Mouse (Mus musculus) brain, embryonic 14.5 days (tissue): ENCODE measurements at regions not wholly inside any gene's neighbourhood (a gene's known extent, or its start where the extent isn't known, plus 50 kb on each side); places are given as distances from the start of the nearest gene placed in this dataset.

Experiments
- DNase-seq: peaks from one replicate; pipeline ENCODE4 v3.0.0-alpha.2; 2011; ENCODE audit warnings: low read depth
- CTCF ChIP-seq: fragments of 200-500 bp; IDR thresholded peaks from 2 replicates; pipeline ENCODE4 v1.5.1; 2012; ENCODE audit warnings: inconsistent platforms, mild to moderate bottlenecking, moderate library complexity, borderline replicate concordance; ENCODE audit not compliant: insufficient read depth, insufficient read length; ENCODE audit errors: extremely low read depth
- POLR2A ChIP-seq: fragments of 200-500 bp; IDR thresholded peaks from 2 replicates; pipeline ENCODE4 v1.6.1; 2012; ENCODE audit warnings: mild to moderate bottlenecking, inconsistent platforms, borderline replicate concordance; ENCODE audit not compliant: poor library complexity, insufficient read depth, insufficient read length, severe bottlenecking; ENCODE audit errors: extremely low read depth

DNA sequence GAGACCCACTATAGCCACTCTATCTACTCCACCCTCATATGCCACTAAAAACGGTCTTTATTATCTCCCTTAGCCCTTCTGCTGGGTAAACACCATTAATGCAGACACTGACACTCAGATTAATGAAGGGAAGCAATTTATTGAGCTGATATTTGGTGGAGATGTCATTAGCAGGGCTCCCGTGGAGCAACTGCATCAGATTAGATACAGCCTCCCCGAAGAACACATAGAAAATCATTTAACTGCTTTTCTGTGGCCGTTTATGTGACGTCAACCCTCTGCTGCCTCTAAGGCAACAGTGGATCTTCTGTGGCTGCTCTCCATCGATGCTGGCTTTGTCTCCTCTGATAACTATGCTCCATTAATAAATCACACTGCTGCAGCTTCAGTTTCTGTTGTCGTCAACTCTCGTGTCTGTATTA, 207.2 kb upstream of the Hnrnpa3 start:
- DNase-seq: peak; percentile 21
- TF ChIP-seq CTCF (no peak), POLR2A (no peak)

DNA sequence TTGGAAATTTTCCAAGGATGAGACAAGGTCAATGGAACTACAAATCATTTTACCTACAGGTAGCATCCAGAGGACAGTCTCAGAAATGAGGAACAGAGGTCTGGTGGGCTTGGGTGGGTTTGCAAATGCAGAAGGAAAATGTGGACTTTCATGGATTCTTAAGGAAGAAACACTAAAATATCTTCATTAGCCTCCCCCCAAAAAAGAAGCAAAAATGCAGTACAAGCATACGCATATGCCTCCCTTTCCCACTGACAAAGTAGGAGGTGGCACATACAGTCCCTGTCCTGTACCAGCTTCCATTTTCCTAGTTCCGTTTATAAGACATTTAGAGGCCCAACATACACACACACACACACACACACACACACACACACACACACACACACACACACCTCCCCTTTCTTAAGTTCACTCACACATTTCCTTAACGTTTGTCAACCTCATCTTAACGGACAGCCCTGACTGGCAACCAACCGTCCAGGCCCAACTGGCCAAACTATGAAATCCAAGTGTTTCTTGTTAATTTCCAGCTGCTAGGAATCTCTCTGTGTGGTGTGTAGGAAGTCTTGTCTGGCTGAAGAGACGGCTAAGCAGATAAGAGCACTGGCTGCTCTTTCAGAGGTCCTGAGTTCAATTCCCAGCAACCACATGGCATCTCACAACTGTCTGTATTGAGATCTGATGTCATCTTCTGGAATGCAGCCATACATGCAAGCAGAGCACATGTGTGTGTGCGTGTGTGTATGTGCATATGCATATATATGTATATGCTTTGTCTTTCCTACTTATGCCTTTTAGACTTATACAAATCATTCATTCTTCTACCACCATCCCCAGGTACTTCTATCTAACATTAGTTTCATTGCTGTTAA, 206.6 kb upstream of the Hnrnpa3 start:
- DNase-seq: no peak
- TF ChIP-seq POLR2A (no peak), CTCF (no peak)

DNA sequence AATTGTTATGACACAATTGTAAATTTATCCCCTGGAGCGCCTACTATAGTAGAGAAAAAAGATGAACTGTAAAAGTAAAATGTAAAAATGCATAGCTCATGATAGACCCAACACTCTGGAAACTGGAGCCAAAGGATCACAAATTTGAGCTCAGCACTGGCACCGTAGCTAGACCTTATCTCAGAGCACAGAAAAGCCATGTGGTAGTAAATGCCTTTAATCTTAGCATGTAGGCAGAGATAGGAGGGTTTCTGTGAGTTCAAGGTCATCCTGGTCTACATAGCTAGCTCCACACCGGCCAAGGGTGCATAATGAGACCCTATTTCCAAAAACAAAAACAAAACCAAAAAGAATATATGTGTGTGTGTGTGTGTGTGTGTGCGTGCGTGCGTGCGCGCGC, 203.6 kb upstream of the Hnrnpa3 start:
- TF ChIP-seq POLR2A: no peak
- TF ChIP-seq CTCF: no peak
- no peak for DNase-seq

DNA sequence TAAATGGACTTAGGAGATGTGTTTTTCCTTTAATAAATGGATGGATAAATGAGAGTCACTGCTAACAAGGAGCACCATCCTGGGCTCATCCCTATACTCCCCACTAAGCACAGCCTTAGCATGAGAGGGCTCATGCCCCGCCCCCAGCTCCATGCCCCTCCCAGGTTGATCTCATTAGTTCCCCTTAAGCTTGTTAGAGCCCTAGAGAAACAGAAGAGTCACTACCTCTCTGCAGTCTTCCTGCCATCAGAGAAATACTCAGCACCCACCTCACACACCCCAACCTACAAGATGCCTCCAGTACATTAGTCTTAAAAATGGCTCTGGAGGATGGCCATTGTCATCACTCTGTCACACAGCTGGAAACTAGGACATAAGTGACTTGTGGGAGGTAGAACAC, 202.8 kb upstream of the Hnrnpa3 start:
- DNase-seq: no peak
- no peak for TF ChIP-seq POLR2A
- no peak for TF ChIP-seq CTCF

DNA sequence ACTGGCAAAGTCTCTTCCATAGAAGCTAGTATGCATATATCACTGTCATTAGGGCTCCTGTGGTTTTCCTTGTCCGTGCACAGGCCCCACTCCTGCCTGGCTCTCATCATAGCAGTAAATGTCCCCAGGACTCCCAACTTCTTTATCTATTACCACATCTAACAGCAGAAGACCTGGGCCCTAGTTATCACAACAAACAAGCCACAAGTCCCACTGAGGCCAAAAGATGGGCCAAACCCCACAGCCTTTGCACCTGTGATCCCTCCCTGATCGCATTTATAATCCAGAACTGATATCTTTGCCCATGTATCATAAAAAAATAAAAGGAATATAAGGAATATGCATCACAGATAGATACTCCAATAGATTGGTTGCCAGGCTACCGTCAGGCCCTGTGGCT, 201.6 kb upstream of the Hnrnpa3 start:
- no peak for DNase-seq
- TF ChIP-seq CTCF (no peak), POLR2A (no peak)

DNA sequence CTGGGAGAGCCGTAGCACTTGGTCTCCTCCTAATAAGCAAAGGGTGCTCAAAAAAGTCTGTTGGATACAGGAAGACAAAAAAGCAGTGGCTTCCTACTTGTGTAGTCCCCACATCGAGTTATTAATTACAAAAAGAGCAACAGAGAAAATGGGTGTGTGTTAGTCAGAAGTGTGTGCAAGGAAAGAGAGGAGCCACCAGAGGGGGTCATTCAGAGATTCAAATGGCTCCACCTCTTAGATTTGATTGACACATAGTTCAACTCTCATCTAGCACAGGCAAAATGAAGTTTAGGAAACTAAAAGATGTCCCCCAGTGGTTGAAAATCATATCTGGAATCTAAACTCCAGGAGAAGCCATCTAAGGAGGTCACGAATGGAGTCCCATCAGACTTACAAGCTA, 200.2 kb upstream of the Hnrnpa3 start:
- TF ChIP-seq CTCF (no peak), POLR2A (no peak)
- DNase-seq: no peak

DNA sequence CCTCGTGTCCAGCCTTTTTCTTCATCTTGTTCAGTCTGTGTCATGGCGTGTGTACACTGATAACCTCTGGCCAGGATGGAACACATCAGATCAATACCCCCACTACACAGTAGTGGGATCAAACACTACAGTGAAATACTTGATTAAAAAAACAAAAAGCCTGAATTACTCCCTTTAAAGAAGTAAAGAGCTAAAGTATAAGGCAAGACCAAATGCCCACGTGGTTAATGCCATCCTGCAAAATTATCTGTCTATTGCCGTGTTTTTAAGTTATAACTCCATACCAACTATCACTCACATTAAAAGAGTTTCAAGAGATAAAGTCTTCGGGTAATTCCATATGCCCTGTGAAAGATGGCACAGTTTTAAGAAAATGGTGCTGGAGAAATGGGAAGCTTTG, 198.6 kb upstream of the Hnrnpa3 start:
- TF ChIP-seq CTCF: no peak
- no peak for DNase-seq

DNA sequence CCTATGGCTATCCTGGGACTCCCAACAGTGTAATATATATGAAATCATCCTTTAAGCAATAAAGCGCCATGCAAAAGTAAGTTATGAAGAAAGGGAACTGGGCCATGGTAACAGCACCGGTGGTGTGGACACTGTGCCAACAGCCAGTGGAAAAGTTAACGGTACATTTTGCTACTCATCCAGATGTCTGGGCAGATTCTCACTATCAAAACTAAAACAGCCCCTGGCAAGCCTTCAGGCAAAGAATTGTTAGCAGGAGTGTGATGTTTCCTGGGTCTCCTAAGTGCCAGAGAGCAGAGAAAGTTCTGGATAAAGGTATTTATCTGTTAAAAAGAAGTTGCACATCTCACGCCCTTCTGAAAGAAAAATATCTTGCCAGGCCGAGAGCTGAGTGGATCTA, 198.0 kb upstream of the Hnrnpa3 start:
- DNase-seq: no peak
- TF ChIP-seq CTCF (no peak), POLR2A (no peak)

DNA sequence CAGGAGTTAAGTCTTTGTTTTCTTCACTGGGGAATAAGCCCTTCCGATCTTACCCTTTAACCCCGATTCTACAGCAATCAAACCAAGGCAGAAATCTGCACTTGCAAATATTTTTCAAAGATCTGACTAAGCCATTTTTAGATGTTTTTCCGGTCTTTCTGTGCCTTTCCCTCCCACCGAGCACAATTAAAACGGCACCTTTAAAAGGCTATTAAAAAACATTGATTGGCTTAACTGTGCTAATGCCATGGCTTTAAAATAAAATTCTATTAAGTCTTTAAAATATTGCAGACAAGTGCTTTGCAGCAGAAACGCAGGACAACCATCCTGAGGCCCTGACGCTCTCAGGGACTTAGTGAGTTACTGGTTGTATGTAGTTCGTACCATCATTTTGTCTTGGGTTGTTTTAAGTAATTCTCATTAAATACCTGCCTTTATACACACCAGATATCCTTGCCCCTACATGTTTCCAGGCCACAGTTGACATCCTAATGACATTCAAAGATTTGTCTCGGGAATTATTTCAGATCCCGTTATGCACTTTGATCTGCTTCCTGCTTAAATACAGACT, 197.6 kb upstream of the Hnrnpa3 start:
- no peak for DNase-seq
- TF ChIP-seq POLR2A: no peak
- TF ChIP-seq CTCF: no peak

DNA sequence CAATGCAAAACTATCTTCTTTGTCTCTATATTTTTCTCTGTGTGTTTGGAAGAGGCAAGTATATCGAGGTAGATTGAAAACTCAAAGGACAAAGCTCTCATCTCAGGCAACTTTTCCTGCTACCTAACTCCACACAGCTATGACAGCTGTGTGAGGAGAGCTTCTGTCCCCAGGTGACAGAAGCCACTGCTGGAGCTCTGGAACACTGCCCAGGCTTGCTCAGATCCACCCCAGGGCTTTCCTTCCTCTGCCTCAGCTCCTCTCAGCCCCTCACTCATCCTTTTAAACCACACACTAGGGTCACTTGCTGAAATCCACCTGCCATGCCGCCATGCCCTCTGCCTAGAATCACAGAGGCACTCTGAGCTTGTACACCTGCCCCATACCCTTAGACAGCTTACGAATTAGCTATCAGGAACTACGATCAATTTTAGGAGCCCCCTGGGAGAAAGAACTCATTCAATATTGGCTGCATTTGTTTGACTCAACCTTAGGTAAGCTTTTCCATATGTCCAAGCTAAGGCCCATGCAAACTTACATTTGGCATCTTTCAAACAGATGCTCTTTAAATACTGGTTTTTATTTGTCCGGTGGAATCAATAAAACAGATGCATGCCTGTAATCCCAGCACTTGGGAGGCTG, 196.9 kb upstream of the Hnrnpa3 start:
- DNase-seq: no peak
- TF ChIP-seq CTCF (no peak), POLR2A (no peak)

DNA sequence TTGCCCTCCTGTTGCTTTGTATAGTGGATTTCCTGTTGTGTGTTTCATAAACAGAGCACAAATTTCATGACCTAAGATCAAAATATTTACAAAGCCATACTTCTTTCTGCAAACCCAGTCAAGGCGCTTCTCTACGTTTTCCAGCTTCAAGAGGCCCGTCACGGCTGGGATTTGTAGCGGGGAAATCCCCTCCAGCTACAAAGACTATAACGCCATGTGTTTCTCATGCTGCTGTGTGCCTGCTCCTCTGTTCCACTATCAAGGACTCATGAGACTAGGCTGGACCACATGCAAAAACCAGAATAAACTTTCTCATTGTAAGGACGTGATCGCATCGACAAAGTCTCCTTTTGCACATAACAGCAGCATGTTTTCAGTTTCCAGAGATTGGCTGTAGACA, 196.0 kb upstream of the Hnrnpa3 start:
- TF ChIP-seq CTCF: no peak
- TF ChIP-seq POLR2A: no peak
- DNase-seq: no peak

DNA sequence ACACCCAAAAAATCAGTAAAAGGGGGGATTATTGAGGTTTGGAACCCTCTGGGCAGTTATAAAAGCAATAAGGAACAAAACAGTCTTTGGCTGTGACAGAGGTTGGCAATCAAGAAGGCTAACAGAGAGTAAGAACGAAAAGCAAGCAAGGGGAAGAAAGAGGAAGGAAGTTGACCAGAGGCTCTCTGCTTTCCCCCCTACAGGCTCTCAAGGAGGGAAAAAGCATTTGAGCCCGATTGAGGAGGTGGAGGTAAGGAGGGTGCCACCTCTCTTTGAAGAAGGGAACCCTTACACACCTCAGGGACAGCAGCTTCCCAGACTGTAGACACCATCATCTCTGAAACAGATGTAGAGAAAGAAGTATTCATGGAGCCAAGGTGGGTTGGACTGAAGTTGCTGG, 194.6 kb upstream of the Hnrnpa3 start:
- no peak for DNase-seq

DNA sequence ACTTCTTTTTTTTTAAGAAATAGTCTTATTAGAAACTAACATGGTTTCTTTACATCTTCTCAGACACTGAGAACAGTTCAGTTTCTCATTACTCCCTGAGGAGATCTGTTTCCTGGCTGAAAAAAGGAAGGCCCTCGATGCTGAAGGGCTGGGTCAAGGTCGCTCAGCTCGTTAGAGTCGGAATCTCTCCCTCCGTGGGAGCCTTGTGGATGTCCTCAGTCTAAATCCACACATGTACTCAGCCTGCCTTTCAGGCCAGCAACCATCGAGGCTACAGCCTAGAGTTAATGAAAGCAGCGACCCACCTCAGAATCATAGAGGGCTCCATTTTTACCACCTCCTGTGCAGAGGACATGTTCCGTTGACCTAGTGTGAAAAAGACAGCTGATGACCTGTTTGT, 190.2 kb upstream of the Hnrnpa3 start:
- TF ChIP-seq POLR2A: no peak
- TF ChIP-seq CTCF: no peak
- no peak for DNase-seq

More for the DNA sequence above, 194.6 kb upstream of the Hnrnpa3 start:
- TF ChIP-seq CTCF (no peak), POLR2A (no peak)
